Mouse (Mus musculus): ENCODE measurements around the gene Gm17027.
"Not testable (repeated sequence)": the region's sequence is repeated elsewhere in the genome, so short reads cannot be mapped to it uniquely, and the experiment has no call there.

Gm17027 gene
- long read RNA-seq, experiment 1, result 0 reads
- long read RNA-seq, experiment 2, result 0 reads

- intact Hi-C loops (cut with DNase I), result not testable (repeated sequence)
Observed at GRCm38 (mm10) chr14:42162522-42162921, at the start of gene Gm17027. TSS of gene Gm17027 (minus strand) at chr14:42162622.

DNA sequence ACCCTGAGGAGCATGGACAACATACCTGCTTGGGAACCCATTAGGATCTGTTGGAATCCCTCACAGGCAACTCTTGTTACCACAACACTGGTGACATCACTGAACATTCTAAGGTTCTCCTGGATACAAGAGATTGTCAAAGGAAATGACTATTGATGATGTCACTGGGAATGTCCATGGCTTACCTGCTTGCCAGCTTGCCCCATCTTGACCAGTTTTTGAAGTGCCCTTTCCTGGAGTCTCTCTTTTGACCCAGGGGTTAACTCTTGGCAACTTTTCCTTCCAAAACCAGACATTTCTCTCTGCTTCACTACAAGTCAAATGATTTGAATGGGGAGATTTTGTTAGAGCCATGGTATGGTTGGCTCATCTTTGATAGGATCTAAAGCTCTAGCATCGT lies 28.3 kb upstream of the Gm17027 start, which contains the start of gene Gm3573:
Gene Gm3573, minus strand, starts transcription at position 101 of the 400 bp plus-strand sequence.
- intact Hi-C loops (cut with DNase I), result not testable (repeated sequence)

DNA sequence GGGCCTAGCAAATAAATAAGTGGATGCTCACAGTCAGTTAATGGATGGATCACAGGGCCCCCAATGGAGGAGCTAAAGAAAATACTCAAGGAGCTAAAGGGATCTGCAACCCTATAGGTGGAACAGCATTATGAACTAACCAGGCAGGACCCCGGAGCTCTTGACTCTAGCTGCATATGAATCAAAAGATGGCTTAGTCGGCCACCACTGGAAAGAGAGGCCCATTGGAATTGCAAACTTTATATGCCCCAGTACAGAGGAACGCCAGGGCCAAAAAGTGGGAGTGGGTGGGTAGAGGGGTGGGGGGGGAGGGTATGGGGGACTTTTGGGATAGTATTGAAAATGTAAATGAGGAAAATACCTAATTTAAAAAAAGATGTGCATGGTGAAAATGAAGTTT lies 21.5 kb upstream of the Gm17027 start:
- intact Hi-C loops (cut with DNase I), result not testable (repeated sequence)

DNA sequence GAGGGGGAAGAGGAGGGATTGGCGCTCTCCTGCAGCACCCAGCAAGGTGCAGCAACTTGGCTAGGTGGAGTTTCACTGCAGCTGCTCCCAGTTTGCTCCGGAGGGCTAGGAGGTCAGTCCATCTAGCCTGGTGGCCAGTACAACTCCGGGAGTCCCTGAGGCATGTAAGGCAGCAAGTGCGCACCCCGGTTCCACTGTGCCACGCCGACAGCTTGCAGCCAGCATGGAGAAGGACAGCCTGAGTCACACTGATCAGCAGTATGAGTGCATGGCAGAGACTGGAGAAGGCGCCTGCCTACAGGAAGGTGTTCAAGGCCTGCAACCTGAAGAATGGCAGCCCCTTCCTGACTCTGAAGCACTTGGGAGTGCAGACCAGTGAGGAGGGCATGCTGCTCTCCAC lies 27.9 kb downstream of the Gm17027 start:
- intact Hi-C loops (cut with DNase I), result not testable (repeated sequence)

- intact Hi-C loops (cut with DNase I), result not testable (repeated sequence)
Observed at GRCm38 (mm10) chr14:42133806-42134205, 28.6 kb downstream of the Gm17027 start.

DNA sequence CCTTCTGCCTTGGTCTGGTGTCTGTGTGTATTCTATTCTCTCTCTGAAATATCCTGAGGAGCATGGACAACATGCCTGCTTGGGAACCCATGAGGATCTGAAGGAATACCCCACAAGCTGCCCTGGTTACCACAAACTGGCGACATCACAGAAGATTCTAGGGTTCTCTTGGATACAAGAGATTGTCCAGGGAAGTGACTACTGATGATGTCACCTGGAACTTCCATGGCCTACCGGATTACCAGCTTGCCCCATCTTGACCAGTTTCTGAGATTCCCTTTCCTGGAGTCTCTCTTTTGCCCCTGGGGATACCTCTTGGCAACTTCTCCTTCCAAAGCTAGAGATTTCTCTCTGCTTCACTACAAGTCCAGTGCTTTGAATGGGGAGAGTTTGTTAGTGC lies 45.2 kb downstream of the Gm17027 start, which contains the start of gene Gm7951:
Gene Gm7951, minus strand, starts transcription at position 101 of the 400 bp plus-strand sequence.
- intact Hi-C loops (cut with DNase I), result not testable (repeated sequence)

Measured in adrenal gland (tissue).